Mouse (Mus musculus) T-helper 1 cell (primary cell): ENCODE measurements around the gene Fam83f.

ENCODE experiments used
- in situ Hi-C: fragments of 300-600 bp; cut with MboI, MseI; formaldehyde crosslinking; loops from one replicate; pipeline ENCODE4 v1.15.1; 2025; ENCODE audit warnings: high pct_unique_total_duplicates

Fam83f gene

GRCm38 (mm10) chr15:80738244-80738643 lies 66.6 kb downstream of the Fam83f start:
- in situ Hi-C loops, result loop anchor here (10.0 kb wide), 1 partner anchor 197 kb away; no protein-coding TSS in a partner anchor

- in situ Hi-C loops, result loop anchor here (10.0 kb wide), 1 partner anchor 195 kb away; no protein-coding TSS in a partner anchor
Observed at GRCm38 (mm10) chr15:80739972-80740371, 68.3 kb downstream of the Fam83f start.

GRCm38 (mm10) chr15:80741836-80742235 lies 70.2 kb downstream of the Fam83f start:
- in situ Hi-C loops, result no loop called here

GRCm38 (mm10) chr15:80742991-80743474 lies 71.4 kb downstream of the Fam83f start:
- in situ Hi-C loops, result no loop called here

DNA sequence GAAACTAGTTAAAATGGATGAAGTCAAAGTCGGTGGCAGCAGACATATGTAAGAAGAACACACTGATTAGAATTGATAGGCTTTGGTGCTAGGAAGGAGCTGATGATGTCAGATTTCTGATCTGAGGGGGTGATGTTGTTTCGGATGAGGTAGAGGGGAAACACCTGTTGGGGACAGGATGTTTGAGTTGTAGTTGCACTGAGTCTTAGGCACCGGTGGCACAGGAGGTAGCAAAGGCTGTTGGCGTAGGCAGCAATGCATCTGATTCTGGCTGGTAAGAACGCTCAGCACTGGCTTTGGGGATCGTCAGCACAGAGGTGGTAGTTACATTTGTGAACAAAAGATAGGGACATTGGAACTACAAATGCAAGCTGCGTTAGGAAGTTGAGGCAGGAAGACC lies 72.0 kb downstream of the Fam83f start:
- in situ Hi-C loops, result no loop called here

DNA sequence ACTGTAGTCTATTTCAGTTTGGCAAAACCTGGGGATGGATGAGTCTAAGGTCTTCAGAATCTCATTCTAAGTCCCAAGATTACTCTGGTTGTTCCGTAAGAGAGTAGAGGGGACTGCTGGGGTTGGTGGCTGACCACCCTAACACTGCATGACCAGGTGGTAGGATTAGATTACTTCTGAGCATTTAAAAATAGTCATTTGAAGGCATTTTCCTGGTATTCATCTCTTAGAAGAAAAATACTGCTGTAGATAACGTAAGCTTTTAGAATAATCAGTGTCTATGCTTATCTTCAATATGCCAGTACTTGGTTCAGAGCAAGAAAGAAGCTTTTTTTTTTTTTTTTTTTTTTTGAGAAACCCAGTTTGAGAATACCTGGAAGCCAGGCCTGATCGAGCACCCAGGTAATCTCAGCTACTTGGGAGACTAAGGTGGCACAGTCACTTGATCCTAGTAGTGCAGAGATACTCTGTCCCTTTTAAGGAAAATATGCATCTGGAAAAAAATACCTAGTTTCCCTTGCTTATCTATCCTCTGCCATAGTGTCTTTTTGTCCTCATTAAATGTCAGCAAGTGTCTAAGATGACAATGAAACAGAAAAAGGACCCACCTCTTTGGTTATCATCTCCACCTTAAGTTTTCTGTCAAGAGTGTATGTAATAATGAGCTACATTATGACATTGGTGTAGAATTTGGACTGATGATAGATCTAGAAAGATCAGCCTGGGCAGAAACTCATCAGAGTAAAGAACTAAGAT lies 73.2 kb downstream of the Fam83f start:
- in situ Hi-C loops, result no loop called here

GRCm38 (mm10) chr15:80748979-80749378 lies 77.3 kb downstream of the Fam83f start:
- in situ Hi-C loops, result no loop called here
